Mouse (Mus musculus): ENCODE measurements around the gene Wnt5a.

- TF ChIP-seq CTCF (IDR thresholded peaks at IDR 0.05; ENCODE audit: low read depth) (no peak), EP300 (optimal IDR thresholded peaks at IDR 0.05) (no peak)
These were observed 37.7 kb downstream of the Wnt5a start for GRCm38 (mm10) chr14:28542117-28542741.
